Mouse (Mus musculus) cerebellum, adult 18-20 months (tissue): ENCODE data around the gene Gdpd3.

Experiments used
- DNase-seq, 2 experiments: peaks; one replicate each; pipeline ENCODE4 v3.0.0; 2021

Gene Gdpd3

DNA sequence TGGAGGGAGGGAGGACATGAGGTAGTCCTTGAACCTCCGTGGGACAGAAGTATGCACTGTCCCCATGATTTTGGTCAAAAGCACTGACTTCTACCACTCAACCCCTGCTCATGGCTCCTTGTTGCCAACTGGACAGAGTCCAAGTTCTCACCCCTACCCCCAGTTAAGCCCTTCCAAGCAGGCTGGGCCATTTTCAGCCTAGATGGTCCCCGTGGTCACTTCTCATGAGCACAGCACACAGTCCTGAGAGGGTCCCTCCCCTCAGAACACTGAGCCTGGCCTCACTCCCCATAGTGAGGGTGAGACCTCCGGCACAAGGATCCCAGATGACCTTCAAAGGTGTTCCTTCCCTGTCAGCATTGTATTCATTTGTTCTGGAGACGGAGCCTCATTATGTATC, 23.0 kb downstream of the Gdpd3 start:
- no peak for DNase-seq

DNA sequence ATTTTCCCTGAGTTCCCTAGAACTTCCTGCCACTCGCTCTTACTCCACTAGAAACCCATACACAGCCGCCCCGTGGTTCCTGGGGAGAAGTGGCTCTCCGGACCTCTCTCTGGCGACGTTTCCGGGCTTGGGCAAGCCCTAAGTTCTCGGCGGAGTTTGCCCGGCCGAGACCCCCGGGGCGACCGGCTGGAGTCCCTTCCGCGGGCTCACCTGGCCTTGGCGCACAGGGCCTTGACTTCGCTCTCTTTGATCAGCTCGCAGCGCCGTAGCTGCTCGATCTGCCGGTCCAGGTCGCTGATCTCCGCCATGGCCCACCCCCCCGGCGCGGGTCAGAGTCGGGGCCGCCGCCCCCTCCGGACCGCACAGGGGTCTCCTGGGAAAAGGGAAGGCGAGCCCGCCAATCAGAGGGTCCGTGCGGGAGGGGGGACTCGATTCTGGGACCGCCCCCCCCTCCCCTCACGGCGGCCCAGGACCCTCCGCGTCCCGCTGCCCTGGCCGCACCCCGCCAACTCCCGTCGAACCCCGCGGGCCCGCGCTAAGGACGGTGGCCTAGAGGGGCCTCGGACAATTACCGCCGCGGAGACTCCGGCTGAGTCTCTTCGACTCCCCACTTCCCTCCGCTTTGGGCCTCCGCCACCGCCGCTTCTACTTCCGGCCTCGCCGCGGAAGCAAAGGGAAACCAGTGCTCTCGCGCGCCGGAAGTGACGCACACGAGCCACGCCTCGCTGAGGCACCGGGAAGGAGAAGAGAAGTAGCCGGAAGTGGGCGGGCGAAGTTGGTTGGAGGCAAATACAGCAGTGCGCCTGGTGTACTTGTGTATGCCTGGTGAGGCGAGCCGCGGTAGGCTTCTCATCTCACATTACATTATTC, 26.0 kb downstream of the Gdpd3 start, which contains the start of gene Ppp4c:
Gene Ppp4c, minus strand, starts transcription at position 646 of the 870 bp plus-strand sequence.
- peak; percentile 97 to 98 for DNase-seq

GRCm38 (mm10) chr7:126792721-126793443, 26.7 kb downstream of the Gdpd3 start:
- DNase-seq = no peak

- no peak for DNase-seq
These were observed 27.5 kb downstream of the Gdpd3 start for GRCm38 (mm10) chr7:126793456-126794270.

GRCm38 (mm10) chr7:126794271-126794605, 28.1 kb downstream of the Gdpd3 start:
- DNase-seq = no peak

GRCm38 (mm10) chr7:126795387-126796317, 29.5 kb downstream of the Gdpd3 start:
- no peak for DNase-seq

DNA sequence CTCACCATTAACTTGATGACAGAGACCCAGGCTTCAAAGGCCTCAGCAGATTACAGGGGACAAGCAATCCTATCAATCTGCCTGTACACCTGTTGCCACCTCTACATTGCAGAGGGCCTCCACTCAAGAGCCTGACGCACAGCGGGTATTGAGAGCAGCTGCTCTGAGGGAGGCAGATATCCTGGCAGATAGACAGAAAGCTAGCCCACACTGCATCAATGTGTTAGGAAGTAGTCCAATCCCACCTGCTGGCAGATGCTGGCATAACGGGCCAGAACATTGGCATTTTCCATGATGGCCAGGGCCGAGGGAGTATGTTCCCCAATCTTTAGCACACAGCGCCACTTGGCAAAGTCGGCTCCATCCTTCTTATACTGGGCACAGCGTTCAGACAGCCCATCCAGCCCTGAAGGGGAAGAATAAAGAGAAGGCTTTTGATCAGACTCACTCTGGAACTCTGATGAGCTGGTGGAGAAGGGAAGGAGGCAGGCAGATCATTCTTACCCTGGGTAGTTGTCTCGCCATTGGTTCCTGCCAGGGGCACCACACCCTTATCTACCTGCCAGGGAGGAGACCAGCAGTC, 30.3 kb downstream of the Gdpd3 start:
- peak; percentile 65 to 67 for DNase-seq

- DNase-seq = peak; percentile 52 to 67
These were observed 31.4 kb downstream of the Gdpd3 start, which contains the start of gene Fam57b for GRCm38 (mm10) chr7:126797411-126798126. Gene Fam57b, plus strand, starts transcription at chr7:126797668.

DNA sequence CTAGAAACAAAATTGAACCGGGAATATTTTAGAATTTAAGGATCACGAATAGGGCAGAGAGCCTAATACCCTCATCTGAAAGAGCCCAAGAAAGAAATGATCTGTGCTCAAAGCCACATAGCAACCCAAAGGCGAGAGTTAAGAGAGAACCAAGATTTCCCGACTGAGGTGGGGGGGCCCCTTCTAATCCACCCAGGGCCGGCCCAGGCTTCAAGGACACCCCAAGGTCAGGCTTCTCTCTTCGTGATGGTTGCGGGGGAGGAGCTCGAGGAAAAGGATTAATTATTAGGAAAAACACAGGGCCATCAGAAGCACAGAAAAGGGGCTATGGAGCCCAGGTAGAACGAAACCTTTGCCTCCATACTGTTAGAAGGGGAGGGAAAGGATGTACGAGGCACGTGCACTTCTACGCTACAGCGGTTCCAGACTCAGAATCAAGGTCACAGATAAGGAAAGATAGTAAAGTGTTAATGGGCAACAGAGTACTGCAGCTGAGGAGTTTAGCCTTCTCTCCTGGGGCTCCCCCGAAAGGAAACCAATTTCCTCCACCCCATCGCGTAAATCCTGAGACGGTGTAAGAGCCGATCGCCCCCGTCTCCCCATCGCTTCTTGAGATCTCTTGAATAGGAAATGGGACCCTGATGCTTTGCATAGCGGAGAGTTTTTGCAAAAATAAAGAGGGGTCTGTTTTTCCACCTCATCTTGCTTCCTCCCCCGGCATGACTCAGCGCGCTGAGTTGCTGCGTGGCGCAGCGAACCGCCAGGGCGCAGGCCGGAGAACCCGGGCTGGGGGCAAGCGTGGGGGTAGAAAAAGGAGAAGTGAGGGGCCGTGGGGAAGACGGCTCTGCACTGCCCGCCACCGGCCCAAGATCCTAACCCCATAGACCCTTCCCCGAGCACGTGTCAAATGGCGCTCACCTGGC, 32.3 kb downstream of the Gdpd3 start:
- DNase-seq = peak; percentile 51 to 53

DNA sequence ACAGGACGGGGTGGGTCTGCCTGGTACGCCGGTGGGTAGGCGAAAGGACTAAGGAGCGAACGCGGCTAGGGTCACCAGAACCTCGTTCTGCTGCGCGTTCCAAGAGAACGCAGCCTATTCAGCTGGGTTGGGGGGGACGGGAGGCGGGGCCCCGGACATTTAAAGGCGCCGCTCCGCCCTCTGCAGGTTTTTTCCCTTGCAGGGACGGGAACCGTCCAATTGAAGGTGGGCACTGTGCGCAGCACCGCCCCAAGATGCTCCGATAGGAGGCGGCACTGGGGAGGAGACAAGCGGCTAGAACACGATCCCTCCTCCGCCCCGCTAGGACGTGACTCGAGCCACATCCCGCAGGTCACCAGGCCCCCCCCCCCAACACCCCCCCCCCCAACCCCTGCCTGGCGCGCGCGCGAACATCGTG, 32.9 kb downstream of the Gdpd3 start:
- peak; percentile 96 to 99 for DNase-seq

- peak; percentile 74 to 80 for DNase-seq
These were observed 33.5 kb downstream of the Gdpd3 start for GRCm38 (mm10) chr7:126799468-126800268.

GRCm38 (mm10) chr7:126800269-126801056, 34.3 kb downstream of the Gdpd3 start:
- DNase-seq = peak in 1 of 2 experiments; percentile 35

GRCm38 (mm10) chr7:126801057-126801422, 34.9 kb downstream of the Gdpd3 start:
- DNase-seq = no peak

GRCm38 (mm10) chr7:126802134-126802889, 36.2 kb downstream of the Gdpd3 start:
- no peak for DNase-seq

- no peak for DNase-seq
These were observed 37.0 kb downstream of the Gdpd3 start for GRCm38 (mm10) chr7:126803181-126803580.

- DNase-seq = no peak
These were observed 37.6 kb downstream of the Gdpd3 start for GRCm38 (mm10) chr7:126803751-126804150.

DNA sequence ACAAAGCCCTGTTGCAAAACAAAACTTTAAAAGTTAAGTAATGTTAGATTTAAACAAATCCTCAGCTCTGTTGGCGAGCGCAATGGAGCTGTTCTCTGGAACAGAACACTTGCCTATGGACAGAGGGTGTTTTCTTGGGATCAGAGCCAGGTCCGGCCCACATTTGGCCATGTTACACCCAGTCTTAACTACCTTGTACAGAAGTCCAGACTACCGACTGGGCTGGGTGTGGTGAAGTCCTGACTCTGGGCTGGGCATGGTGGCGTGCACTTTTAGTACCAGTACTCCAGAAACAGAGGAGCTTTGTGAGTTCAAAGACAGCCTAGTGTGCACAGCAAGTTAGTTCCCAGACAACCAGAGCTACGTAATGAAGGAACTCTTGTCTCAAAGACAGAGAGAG, 40.8 kb downstream of the Gdpd3 start:
- no peak for DNase-seq
